ENCODE assay signal across 14 mouse cellular contexts in the genomic region with DNA sequence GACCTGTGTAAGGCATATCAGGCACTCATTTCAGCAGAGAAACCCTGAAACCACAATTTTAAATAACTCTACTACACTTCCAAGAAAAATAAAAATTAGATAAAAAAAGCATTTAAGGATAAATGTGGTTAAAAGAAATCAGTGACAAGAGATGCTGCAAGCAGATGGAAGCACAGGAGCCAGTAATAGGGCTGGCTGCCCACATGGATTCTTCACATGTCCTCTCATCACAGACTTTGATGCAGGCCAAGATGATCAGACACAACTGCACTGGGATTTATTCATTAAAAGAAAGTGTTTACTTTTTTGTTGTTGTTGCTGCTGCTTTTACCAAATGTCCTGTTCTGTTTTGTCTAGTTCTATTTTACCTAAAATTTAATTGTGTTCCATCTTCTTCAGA.
"Had no signal": no experiment of that assay in that cellular context is flagged by ENCODE, and none has a peak within 500 bp of the region (broad histone marks: within the 10 kb centered on the region; RNA-seq: fewer than 3 reads in every experiment).

No protein-coding gene starts in this region.

- ATAC-seq: lung, postnatal 0 days; midbrain, embryonic 13.5 days; midbrain, embryonic 16.5 days had no signal

- DNase-seq: lung, adult 2 months; lung, postnatal 14 days; lung, postnatal 36 days; retina, postnatal 1 day; right cerebral cortex, adult 18-20 months; right cerebral cortex, postnatal 25 days; right cerebral cortex, postnatal 4 days; spleen, adult 18-20 months; thymus, adult 18-20 months; thymus, postnatal 14 days; thymus, postnatal 36 days had no signal
